Comparison of ENCODE assay signal across 9 mouse cellular contexts in genomic region chr7:122459203-122459965, GRCm38 (mm10).
A peak's percentile ranks its signal among the peaks of the same experiment; 100 is the strongest.
DNase-seq lines count a peak whose midpoint lies in the region; ATAC-seq and TF ChIP-seq lines count a peak whose summit lies in the region.
"Had no signal": no experiment of that assay in that cellular context is flagged by ENCODE, and none has a peak within 500 bp of the region (broad histone marks: within the 10 kb centered on the region; RNA-seq: fewer than 3 reads in every experiment).

No protein-coding gene starts in this region.

- no peaks in the 10 kb centered on the region for H3K4me1 ChIP-seq in G1E (ENCODE audit: insufficient read depth, low read depth, low read length)
- no peaks in the 10 kb centered on the region for H3K4me1 ChIP-seq in forebrain, embryonic 14.5 days (ENCODE audit: control insufficient read depth, insufficient read depth, low read length)
- no peaks in the 10 kb centered on the region for H3K4me1 ChIP-seq in hindbrain, embryonic 10.5 days (replicated peaks)
- no peaks in the 10 kb centered on the region for H3K4me1 ChIP-seq in lung, embryonic 16.5 days (replicated peaks; ENCODE audit: control insufficient read depth, insufficient read depth, low read length)

- H3K4me2 ChIP-seq in forebrain, embryonic 14.5 days (ENCODE audit: low read length), result no peak overlapping the region
- H3K4me2 ChIP-seq in lung, embryonic 16.5 days (ENCODE audit: low read depth, low read length), result no peak overlapping the region

- no peak overlapping the region for H3K9ac ChIP-seq in forebrain, embryonic 14.5 days (ENCODE audit: low read length)
- H3K9ac ChIP-seq in lung, embryonic 16.5 days (ENCODE audit: low read length), result no peak overlapping the region

- peak; percentile 13 for DNase-seq in G1E (ENCODE audit: low spot score)
- DNase-seq in forebrain, embryonic 14.5 days (ENCODE audit: low spot score), result peak; percentile 91
- peak; percentile 87 for DNase-seq in hindbrain, embryonic 10.5 days (ENCODE audit: low spot score)
- peak; percentile 52 to 90 for DNase-seq in layer of hippocampus, adult 8-10 months (ENCODE audit: low spot score in 2 of 2)
- DNase-seq in ovary, postnatal 10 days (ENCODE audit: low spot score), result peak; percentile 68
- DNase-seq in thymus, postnatal 0 days (ENCODE audit: low spot score), result peak; percentile 86

- peak; percentile 84 for TF ChIP-seq CTCF in G1E (IDR thresholded peaks at IDR 0.05; ENCODE audit: low read depth, low read length)

- H3K4me3 ChIP-seq in G1E (ENCODE audit: low read depth, low read length), result no peak overlapping the region
- no peak overlapping the region for H3K4me3 ChIP-seq in forebrain, embryonic 14.5 days (ENCODE audit: low read depth, low read length)
- no peak overlapping the region for H3K4me3 ChIP-seq in hindbrain, embryonic 10.5 days
- no peak overlapping the region for H3K4me3 ChIP-seq in lung, embryonic 16.5 days (ENCODE audit: low read length)
- H3K4me3 ChIP-seq: megakaryocyte, embryonic 14.5 days had no signal

- H3K36me3 ChIP-seq in G1E (replicated peaks), result no peaks in the 10 kb centered on the region
- no peaks in the 10 kb centered on the region for H3K36me3 ChIP-seq in forebrain, embryonic 14.5 days (ENCODE audit: control insufficient read depth, insufficient read depth, low read length)
- no peaks in the 10 kb centered on the region for H3K36me3 ChIP-seq in hindbrain, embryonic 10.5 days
- no peaks in the 10 kb centered on the region for H3K36me3 ChIP-seq in lung, embryonic 16.5 days (ENCODE audit: control insufficient read depth, insufficient read depth, low read length)

- 66% methylated on average over 9 of the region's 9 CpGs for WGBS in forebrain, embryonic 14.5 days
- 70% methylated on average over 9 of the region's 9 CpGs for WGBS in hindbrain, embryonic 10.5 days
- 61% methylated on average over 9 of the region's 9 CpGs for WGBS in lung, embryonic 16.5 days

- no peak overlapping the region for H3K27ac ChIP-seq in forebrain, embryonic 14.5 days (ENCODE audit: low read depth, low read length)
- H3K27ac ChIP-seq in hindbrain, embryonic 10.5 days, result no peak overlapping the region
- no peak overlapping the region for H3K27ac ChIP-seq in lung, embryonic 16.5 days (ENCODE audit: low read length)

- no peaks in the 10 kb centered on the region for H3K27me3 ChIP-seq in G1E (ENCODE audit: insufficient read depth, low read length)
- H3K27me3 ChIP-seq in forebrain, embryonic 14.5 days (replicated peaks; ENCODE audit: control insufficient read depth, insufficient read depth, low read length), result no peaks in the 10 kb centered on the region
- H3K27me3 ChIP-seq in hindbrain, embryonic 10.5 days (ENCODE audit: insufficient read depth, poor library complexity, severe bottlenecking), result no peaks in the 10 kb centered on the region
- no peaks in the 10 kb centered on the region for H3K27me3 ChIP-seq in lung, embryonic 16.5 days (ENCODE audit: control insufficient read depth, insufficient read depth, low read depth, low read length)

- ATAC-seq in G1E (ENCODE audit: extremely low read depth, insufficient number of reproducible peaks, low FRiP score, poor library complexity, severe bottlenecking), result no peak; the same call in 1 of the 2 replicates
- ATAC-seq in cerebellum, adult (ENCODE audit: insufficient number of reproducible peaks, low FRiP score, low TSS enrichment), result peak; percentile 60; the same call in 1 of the 2 replicates
- ATAC-seq in forebrain, embryonic 14.5 days, result peak; percentile 90
- ATAC-seq in lung, embryonic 16.5 days (ENCODE audit: low read depth), result peak; percentile 69

- peaks cover 19% of the 10 kb centered on the region for H3K9me3 ChIP-seq in G1E (replicated peaks)
- no peaks in the 10 kb centered on the region for H3K9me3 ChIP-seq in forebrain, embryonic 14.5 days (replicated peaks; ENCODE audit: control insufficient read depth, low read length)
- H3K9me3 ChIP-seq in hindbrain, embryonic 10.5 days, result no peaks in the 10 kb centered on the region
- H3K9me3 ChIP-seq in lung, embryonic 16.5 days (ENCODE audit: control insufficient read depth, low read length), result no peaks in the 10 kb centered on the region
- H3K9me3 ChIP-seq: megakaryocyte, embryonic 14.5 days had no signal

Comparison
In these comparisons a context has a peak if more than half of its experiments do, and no peak if none do; other contexts are left out.
1. DNase-seq: peak in every context shown above with its lines; median percentile 91 in forebrain, embryonic 14.5 days; 87 in hindbrain, embryonic 10.5 days; 86 in thymus, postnatal 0 days; 71 in layer of hippocampus, adult 8-10 months; 68 in ovary, postnatal 10 days; 13 in G1E.